Comparison of ENCODE assay signal across 20 mouse cellular contexts in the genomic region with DNA sequence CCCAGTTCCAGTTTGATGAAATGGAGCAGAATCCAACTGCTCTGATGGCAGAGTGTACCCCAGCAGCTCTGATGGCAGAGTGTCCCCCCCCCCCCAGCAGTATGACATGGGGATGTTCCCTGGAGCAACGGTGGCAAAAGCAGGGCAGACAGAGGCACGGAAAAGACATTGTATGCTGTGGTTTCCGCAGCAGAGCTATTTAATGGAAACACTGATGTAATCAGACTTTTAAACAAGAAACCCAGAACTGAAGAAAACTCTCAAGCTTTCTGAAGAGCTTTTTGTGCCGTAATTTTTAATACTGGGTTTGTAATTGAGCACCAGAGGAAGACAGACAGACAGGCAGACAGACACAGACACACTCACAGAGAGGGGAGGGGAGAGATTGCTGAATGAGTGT.
"Had no signal": no experiment of that assay in that cellular context is flagged by ENCODE, and none has a peak within 500 bp of the region (broad histone marks: within the 10 kb centered on the region; RNA-seq: fewer than 3 reads in every experiment).

No protein-coding gene starts in this region.

- ATAC-seq: lung, postnatal 0 days; midbrain, embryonic 13.5 days; midbrain, embryonic 15.5 days had no signal

- DNase-seq: lung, adult 2 months; lung, postnatal 14 days; lung, postnatal 36 days; retina, postnatal 1 day; right cerebral cortex, adult 18-20 months; right cerebral cortex, postnatal 25 days; right cerebral cortex, postnatal 4 days; spleen, adult 18-20 months; thymus, adult 18-20 months; thymus, postnatal 14 days; thymus, postnatal 36 days had no signal

- H3K9ac ChIP-seq: lung, embryonic 15.5 days; midbrain, embryonic 13.5 days; midbrain, embryonic 15.5 days; neural tube, embryonic 13.5 days; neural tube, embryonic 15.5 days had no signal

- H3K27me3 ChIP-seq: lung, embryonic 15.5 days; megakaryocyte, embryonic 14.5 days; midbrain, embryonic 13.5 days; midbrain, embryonic 15.5 days; neural tube, embryonic 13.5 days; neural tube, embryonic 15.5 days had no signal

- H3K27ac ChIP-seq: lung, embryonic 15.5 days; macrophage; midbrain, embryonic 13.5 days; midbrain, embryonic 15.5 days; neural tube, embryonic 13.5 days; neural tube, embryonic 15.5 days had no signal

- H3K36me3 ChIP-seq: lung, embryonic 15.5 days; midbrain, embryonic 13.5 days; midbrain, embryonic 15.5 days; neural tube, embryonic 13.5 days; neural tube, embryonic 15.5 days had no signal

- H3K4me3 ChIP-seq: lung, embryonic 15.5 days; megakaryocyte, embryonic 14.5 days; midbrain, embryonic 13.5 days; midbrain, embryonic 15.5 days; neural tube, embryonic 13.5 days; neural tube, embryonic 15.5 days had no signal

- H3K4me1 ChIP-seq: lung, embryonic 15.5 days; megakaryocyte, embryonic 14.5 days; midbrain, embryonic 15.5 days; neural tube, embryonic 13.5 days; neural tube, embryonic 15.5 days had no signal

- H3K9me3 ChIP-seq: lung, embryonic 15.5 days; midbrain, embryonic 13.5 days; midbrain, embryonic 15.5 days; neural tube, embryonic 13.5 days; neural tube, embryonic 15.5 days had no signal

- H3K4me2 ChIP-seq: lung, embryonic 15.5 days; midbrain, embryonic 11.5 days; midbrain, embryonic 13.5 days; midbrain, embryonic 15.5 days; neural tube, embryonic 13.5 days; neural tube, embryonic 15.5 days had no signal
